Mouse (Mus musculus) midbrain, postnatal 0 days (tissue): ENCODE measurements around the gene Hivep3. TPM values are rescaled to one million over a fixed set of nuclear protein-coding genes. Genes with fewer than 3 reads are reported as not detected.

Experiments
- ATAC-seq: fragments of 200-750 bp; cut with Nextera tagmentation; 2 replicates; pipeline ENCODE4 v1.8.0; 2017; ENCODE audit warnings: moderate number of reproducible peaks, mild to moderate bottlenecking, moderate TSS enrichment, moderate library complexity; ENCODE audit not compliant: low FRiP score
- DNase-seq: peaks from one replicate; pipeline ENCODE4 v3.0.0-alpha.2; 2015; ENCODE audit warnings: low spot score
- H3K27ac ChIP-seq: fragments of 300-500 bp; sonication (generic); 2 replicates; pipeline ENCODE4 v1.5.1; 2014; ENCODE audit warnings: low read depth, mild to moderate bottlenecking, low read length, mixed read lengths
- H3K27me3 ChIP-seq: fragments of 300-500 bp; sonication (generic); 2 replicates; pipeline ENCODE4 v1.6.1; 2014; ENCODE audit warnings: low read length, control low read depth, mixed read lengths; ENCODE audit not compliant: insufficient read depth
- H3K36me3 ChIP-seq: fragments of 300-500 bp; sonication (generic); 2 replicates; pipeline ENCODE4 v1.6.1; 2014; ENCODE audit warnings: low read length, control low read depth, mixed read lengths; ENCODE audit not compliant: insufficient read depth
- H3K4me1 ChIP-seq: fragments of 300-500 bp; sonication (generic); 2 replicates; pipeline ENCODE4 v1.6.1; 2014; ENCODE audit warnings: mild to moderate bottlenecking, control low read depth, antibody characterized with exemption, low read length, mixed read lengths; ENCODE audit not compliant: insufficient read depth
- H3K4me2 ChIP-seq: fragments of 300-500 bp; sonication (generic); 2 replicates; pipeline ENCODE4 v1.6.1; 2014; ENCODE audit warnings: low read depth, mild to moderate bottlenecking, low read length, mixed read lengths; ENCODE audit not compliant: poor library complexity, severe bottlenecking
- H3K4me3 ChIP-seq: fragments of 300-500 bp; sonication (generic); 2 replicates; pipeline ENCODE4 v1.5.1; 2014; ENCODE audit warnings: low read depth, mild to moderate bottlenecking, low read length, moderate library complexity
- H3K9ac ChIP-seq: fragments of 300-500 bp; sonication (generic); replicated peaks from 2 replicates; pipeline ENCODE4 v1.6.1; 2014; ENCODE audit warnings: mild to moderate bottlenecking, low read length, moderate library complexity, mixed read lengths; ENCODE audit not compliant: poor library complexity, severe bottlenecking
- H3K9me3 ChIP-seq: fragments of 300-500 bp; sonication (generic); 2 replicates; pipeline ENCODE4 v1.6.1; 2016; ENCODE audit warnings: low read length, control low read depth
- CTCF ChIP-seq: IDR thresholded peaks from 2 replicates; pipeline ENCODE4 v1.5.1; 2016; ENCODE audit warnings: antibody characterized with exemption, mild to moderate bottlenecking
- WGBS: fragments of 180-500 bp; shearing (Covaris S2); extraction: QIAGEN DNeasy Blood & Tissue Kit; methylation state at CpG from one replicate; pipeline ENCODE4 v1.1.7; 2014; 5-methylcytosine and 5-hydroxymethylcytosine counted together
- polyA plus RNA-seq: library from polyadenylated mRNA; unstranded; fragments of >200 nt; fragmentation: Nextera tagmentation; extraction: Ambion mirVana; gene quantifications from 2 replicates; pipeline ENCODE4 v1.2.1, GENCODE M21; 2015
- total RNA-seq: library from RNA; depleted of rRNA; stranded (reverse); fragments of >200 nt; gene quantifications from 2 replicates; pipeline ENCODE4 v1.2.3, GENCODE M21; 2014

Gene Hivep3
- total and polyA plus RNA-seq, 2 experiments from 2014 or later, result 16.5 to 18.3 TPM

GRCm38 (mm10) chr4:119768046-119768445, 34.5 kb downstream of the Hivep3 start:
- no peak for DNase-seq
- no peak overlapping the region for H3K9ac ChIP-seq
- 92% methylated on average over 3 of the region's 3 CpGs for WGBS

GRCm38 (mm10) chr4:119775913-119776312, 42.3 kb downstream of the Hivep3 start:
- H3K27me3 ChIP-seq, result no peaks in the 10 kb centered on the region
- H3K36me3 ChIP-seq, result no peaks in the 10 kb centered on the region
- no peak for DNase-seq
- WGBS, result 85% methylated on average over 3 of the region's 3 CpGs
- H3K9ac ChIP-seq, result no peak overlapping the region
- H3K4me2 ChIP-seq, result no peak overlapping the region
- TF ChIP-seq CTCF, result no peak
- no peaks in the 10 kb centered on the region for H3K4me1 ChIP-seq
- ATAC-seq, result no peak
- no peaks in the 10 kb centered on the region for H3K9me3 ChIP-seq
- no peak overlapping the region for H3K4me3 ChIP-seq
- no peak overlapping the region for H3K27ac ChIP-seq

More at GRCm38 (mm10) chr4:119768046-119768445, 34.5 kb downstream of the Hivep3 start:
- no peak for ATAC-seq
- Histone ChIP-seq H3K4me2 (no peak overlapping the region), H3K36me3 (no peaks in the 10 kb centered on the region), H3K27me3 (no peaks in the 10 kb centered on the region), H3K4me1 (no peaks in the 10 kb centered on the region), H3K9me3 (no peaks in the 10 kb centered on the region), H3K4me3 (no peak overlapping the region), H3K27ac (no peak overlapping the region)
- no peak for TF ChIP-seq CTCF

- Histone ChIP-seq H3K4me3 (no peak overlapping the region), H3K27me3 (no peaks in the 10 kb centered on the region), H3K27ac (no peak overlapping the region), H3K4me2 (no peak overlapping the region), H3K9me3 (no peaks in the 10 kb centered on the region), H3K36me3 (no peaks in the 10 kb centered on the region), H3K9ac (no peak overlapping the region), H3K4me1 (no peaks in the 10 kb centered on the region)
- DNase-seq, result no peak
- WGBS, result 89% methylated on average over 3 of the region's 3 CpGs
- no peak for TF ChIP-seq CTCF
- ATAC-seq, result no peak
Measured at GRCm38 (mm10) chr4:119777146-119777545, 43.6 kb downstream of the Hivep3 start.

- H3K4me2 ChIP-seq, result no peak overlapping the region
- no peaks in the 10 kb centered on the region for H3K9me3 ChIP-seq
- H3K4me1 ChIP-seq, result no peaks in the 10 kb centered on the region
- H3K36me3 ChIP-seq, result no peaks in the 10 kb centered on the region
- WGBS, result 44% methylated on average over 5 of the region's 5 CpGs
- no peaks in the 10 kb centered on the region for H3K27me3 ChIP-seq
- no peak overlapping the region for H3K27ac ChIP-seq
- DNase-seq (peak; percentile 62), ATAC-seq (no peak)
- H3K4me3 ChIP-seq, result no peak overlapping the region
- TF ChIP-seq CTCF, result no peak
- no peak overlapping the region for H3K9ac ChIP-seq
Measured at GRCm38 (mm10) chr4:119779561-119780400, 46.2 kb downstream of the Hivep3 start.

- TF ChIP-seq CTCF, result no peak
- no peaks in the 10 kb centered on the region for H3K9me3 ChIP-seq
- no peaks in the 10 kb centered on the region for H3K36me3 ChIP-seq
- no peak overlapping the region for H3K27ac ChIP-seq
- H3K9ac ChIP-seq, result no peak overlapping the region
- ATAC-seq, result no peak
- no peak for DNase-seq
- no peaks in the 10 kb centered on the region for H3K4me1 ChIP-seq
- H3K27me3 ChIP-seq, result no peaks in the 10 kb centered on the region
- H3K4me2 ChIP-seq, result no peak overlapping the region
- 88% methylated on average over 6 of the region's 6 CpGs for WGBS
- H3K4me3 ChIP-seq, result no peak overlapping the region
Measured at GRCm38 (mm10) chr4:119780881-119781280, 47.3 kb downstream of the Hivep3 start.

- TF ChIP-seq CTCF, result no peak
- DNase-seq, result no peak
- Histone ChIP-seq H3K4me3 (no peak overlapping the region), H3K4me2 (no peak overlapping the region), H3K9me3 (no peaks in the 10 kb centered on the region), H3K4me1 (no peaks in the 10 kb centered on the region), H3K9ac (no peak overlapping the region), H3K27me3 (no peaks in the 10 kb centered on the region), H3K27ac (no peak overlapping the region), H3K36me3 (no peaks in the 10 kb centered on the region)
- no peak for ATAC-seq
- WGBS, result 90% methylated on average over 3 of the region's 3 CpGs
Measured at GRCm38 (mm10) chr4:119784959-119785358, 51.4 kb downstream of the Hivep3 start.
